Mouse (Mus musculus): ENCODE data around the gene Foxo3. TPM values are rescaled to one million over a fixed set of nuclear protein-coding genes. Genes with fewer than 3 reads are reported as not detected.

Gene Foxo3
- total RNA-seq, 2 experiments from 2014 or later: 22.8 to 45.1 TPM

DNA sequence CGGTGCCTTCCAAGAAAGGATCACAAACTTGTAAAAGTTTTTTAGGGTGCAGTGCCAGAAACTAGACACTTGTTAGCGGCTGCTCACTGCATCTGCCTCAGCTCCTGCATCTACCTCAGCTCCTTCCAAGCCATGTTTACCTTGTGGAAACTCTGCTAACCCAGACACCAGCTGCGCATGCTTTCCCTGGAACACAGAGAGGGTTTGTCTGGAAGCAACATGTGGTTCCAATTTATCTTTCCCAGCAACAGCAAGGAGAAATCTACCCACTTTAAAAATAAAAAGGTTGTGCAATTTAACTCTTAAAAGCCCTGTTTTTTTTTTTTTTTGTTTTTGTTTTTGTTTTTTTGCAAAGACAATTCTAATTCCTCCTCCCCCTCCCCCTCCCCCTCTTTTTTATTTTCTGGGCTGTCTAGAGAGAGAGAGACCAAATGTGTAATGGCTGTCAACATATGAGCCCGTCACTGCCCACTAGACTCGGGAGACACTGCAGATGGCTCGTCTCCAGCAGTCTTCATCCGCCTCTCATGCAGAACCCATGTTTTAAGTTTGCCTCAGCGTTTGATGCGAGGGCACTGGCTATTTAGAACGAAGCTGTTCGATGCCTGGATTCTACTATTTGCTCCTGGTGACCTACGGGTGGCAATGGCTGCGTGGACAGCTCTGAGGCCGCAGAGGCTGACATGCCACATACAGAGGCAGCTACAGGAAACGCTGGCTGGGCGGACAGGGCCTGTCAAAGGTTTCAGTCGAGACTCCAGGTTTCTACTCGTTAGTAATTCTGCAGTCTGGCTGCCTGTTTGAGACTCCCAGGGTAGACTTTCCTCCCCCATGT is 73.0 kb downstream of the Foxo3 start:
- intact Hi-C loops (cut with DNase I; ENCODE audit: low total_unique reads): no loop called here
- DNase-seq: peak; percentile 35

DNA sequence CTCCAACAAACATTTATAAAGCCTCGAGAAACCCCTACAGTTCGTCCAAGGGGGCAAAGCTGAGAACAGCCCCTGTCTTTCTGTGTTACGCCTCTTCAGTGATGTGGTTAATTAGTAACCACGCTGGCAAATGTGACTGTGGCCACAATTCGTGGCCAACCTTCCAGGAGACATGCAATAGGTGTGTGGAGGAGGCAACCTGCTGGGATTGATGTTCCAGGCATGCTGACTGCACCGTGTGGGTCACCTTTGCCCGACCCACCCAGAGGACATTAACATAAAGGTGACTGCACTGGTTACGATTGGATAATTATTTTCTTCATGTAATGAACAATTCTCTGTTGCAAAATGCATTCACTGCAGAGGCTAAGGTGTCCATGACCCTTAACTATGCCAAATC is 74.0 kb downstream of the Foxo3 start:
- no peak for DNase-seq
- intact Hi-C loops (cut with DNase I; ENCODE audit: low total_unique reads): no loop called here

DNA sequence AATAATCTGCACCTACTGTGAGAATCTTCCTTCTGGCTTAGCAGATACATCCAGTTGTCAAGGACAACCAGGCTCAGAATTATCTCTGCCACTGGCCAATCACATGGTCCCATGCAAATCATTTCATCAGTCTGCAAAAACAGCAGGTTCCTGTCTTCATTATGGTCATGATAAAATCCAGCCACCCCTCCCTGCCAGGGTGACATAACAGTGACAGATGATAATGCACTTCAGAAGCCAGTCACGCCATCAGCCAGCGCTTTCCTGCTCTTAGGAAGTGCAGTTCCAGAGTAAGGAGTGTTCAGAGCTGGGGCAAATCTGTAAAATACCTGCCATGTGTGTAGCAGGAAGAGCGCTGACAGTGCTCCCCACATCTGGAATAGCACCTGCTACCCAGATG is 77.1 kb downstream of the Foxo3 start:
- intact Hi-C loops (cut with DNase I; ENCODE audit: low total_unique reads): no loop called here
- no peak for DNase-seq

- DNase-seq: no peak
- intact Hi-C loops (cut with DNase I; ENCODE audit: low total_unique reads): no loop called here
Observed at GRCm38 (mm10) chr10:42198682-42199081, 77.9 kb downstream of the Foxo3 start.

- intact Hi-C loops (cut with DNase I; ENCODE audit: low total_unique reads): no loop called here
- no peak for DNase-seq
Observed at GRCm38 (mm10) chr10:42194784-42195183, 81.8 kb downstream of the Foxo3 start.

DNA sequence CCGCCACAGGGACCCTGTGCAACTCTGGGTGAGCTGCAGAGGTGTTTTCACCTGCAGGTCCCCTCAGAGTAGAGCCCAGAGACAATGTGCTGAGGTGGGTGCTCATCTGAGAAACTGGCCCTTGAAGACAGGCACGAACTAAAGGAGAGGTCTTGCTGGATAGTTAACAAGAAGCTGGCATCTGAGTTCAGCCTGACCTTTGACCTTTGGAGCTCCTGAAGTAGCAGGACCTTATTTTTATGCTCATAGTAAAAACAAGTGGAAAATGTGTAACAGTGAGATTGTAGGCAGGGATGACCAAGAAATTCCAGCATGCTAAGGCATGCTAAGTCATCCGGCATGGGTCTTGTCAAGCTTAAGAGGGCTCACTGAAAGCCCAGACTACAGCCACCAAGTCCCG is 82.6 kb downstream of the Foxo3 start:
- intact Hi-C loops (cut with DNase I; ENCODE audit: low total_unique reads): no loop called here
- no peak for DNase-seq

- no peak for DNase-seq
- intact Hi-C loops (cut with DNase I; ENCODE audit: low total_unique reads): no loop called here
Observed at GRCm38 (mm10) chr10:42192951-42193350, 83.6 kb downstream of the Foxo3 start.

GRCm38 (mm10) chr10:42189674-42190434 is 86.7 kb downstream of the Foxo3 start:
- DNase-seq: no peak
- intact Hi-C loops (cut with DNase I; ENCODE audit: low total_unique reads): no loop called here

DNA sequence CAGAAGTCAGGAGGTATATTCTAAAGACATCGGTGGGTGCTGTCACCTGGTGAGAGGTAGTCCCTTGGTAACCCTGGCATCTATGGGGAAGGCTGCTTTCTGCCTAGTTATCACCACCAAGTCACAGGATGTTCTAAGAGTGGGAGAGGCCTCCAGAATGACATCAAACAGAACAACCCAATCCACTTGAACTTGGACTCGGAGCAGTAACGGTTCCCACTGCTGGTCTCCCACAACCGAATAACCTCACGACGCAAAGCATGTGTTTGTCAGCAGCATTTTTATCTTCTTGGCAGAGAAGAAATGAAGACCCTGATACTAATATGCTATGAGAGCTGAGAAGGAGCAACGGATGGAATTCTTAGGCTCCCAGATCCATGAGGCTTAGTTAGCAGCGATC is 87.5 kb downstream of the Foxo3 start:
- intact Hi-C loops (cut with DNase I; ENCODE audit: low total_unique reads): no loop called here
- DNase-seq: no peak

GRCm38 (mm10) chr10:42188091-42188490 is 88.5 kb downstream of the Foxo3 start:
- DNase-seq: no peak
- intact Hi-C loops (cut with DNase I; ENCODE audit: low total_unique reads): no loop called here

DNA sequence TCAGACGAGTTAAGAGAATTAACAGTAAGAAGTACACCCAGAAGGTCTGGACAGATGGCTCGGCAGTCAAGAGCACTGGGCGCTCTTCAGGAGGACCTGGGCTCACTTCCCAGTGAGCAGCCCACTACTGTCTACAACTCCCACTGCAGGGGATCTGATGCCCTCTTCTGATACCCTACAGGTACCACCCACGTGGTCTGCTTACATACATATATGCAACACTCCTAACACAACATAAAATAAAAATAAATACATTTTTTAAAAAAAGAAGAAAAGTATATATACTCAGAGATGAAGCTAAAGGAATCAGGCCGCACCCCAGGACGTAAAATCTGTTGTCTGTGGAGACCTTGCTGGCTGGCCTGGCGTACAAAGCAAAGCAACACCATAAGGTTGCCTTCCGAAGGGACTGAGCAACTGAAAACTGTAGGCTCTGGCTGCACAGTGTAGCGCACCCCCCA is 89.6 kb downstream of the Foxo3 start:
- intact Hi-C loops (cut with DNase I; ENCODE audit: low total_unique reads): no loop called here
- no peak for DNase-seq

DNA sequence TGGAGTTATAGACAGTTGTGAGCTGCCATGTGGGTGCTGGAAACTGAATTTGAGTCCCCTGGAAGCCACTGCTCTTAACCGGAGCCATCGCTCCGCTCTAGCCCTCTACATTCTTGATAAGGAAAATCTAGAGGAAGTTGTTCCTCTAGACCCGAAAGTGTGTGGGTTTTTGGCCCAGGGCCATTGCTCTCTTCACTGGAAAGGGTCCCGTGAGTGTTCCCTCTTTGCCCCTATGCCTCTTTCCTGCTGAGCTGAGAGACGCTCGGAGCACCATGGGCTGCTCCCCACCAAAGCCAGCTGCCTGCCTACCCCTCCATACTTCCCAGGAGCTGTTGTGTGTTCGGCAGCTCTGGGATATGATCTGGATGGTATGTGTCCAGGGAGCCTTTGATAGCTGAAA is 96.2 kb downstream of the Foxo3 start:
- no peak for DNase-seq
- intact Hi-C loops (cut with DNase I; ENCODE audit: low total_unique reads): no loop called here

GRCm38 (mm10) chr10:42178751-42179150 is 97.8 kb downstream of the Foxo3 start:
- DNase-seq: no peak
- intact Hi-C loops (cut with DNase I; ENCODE audit: low total_unique reads): no loop called here

DNA sequence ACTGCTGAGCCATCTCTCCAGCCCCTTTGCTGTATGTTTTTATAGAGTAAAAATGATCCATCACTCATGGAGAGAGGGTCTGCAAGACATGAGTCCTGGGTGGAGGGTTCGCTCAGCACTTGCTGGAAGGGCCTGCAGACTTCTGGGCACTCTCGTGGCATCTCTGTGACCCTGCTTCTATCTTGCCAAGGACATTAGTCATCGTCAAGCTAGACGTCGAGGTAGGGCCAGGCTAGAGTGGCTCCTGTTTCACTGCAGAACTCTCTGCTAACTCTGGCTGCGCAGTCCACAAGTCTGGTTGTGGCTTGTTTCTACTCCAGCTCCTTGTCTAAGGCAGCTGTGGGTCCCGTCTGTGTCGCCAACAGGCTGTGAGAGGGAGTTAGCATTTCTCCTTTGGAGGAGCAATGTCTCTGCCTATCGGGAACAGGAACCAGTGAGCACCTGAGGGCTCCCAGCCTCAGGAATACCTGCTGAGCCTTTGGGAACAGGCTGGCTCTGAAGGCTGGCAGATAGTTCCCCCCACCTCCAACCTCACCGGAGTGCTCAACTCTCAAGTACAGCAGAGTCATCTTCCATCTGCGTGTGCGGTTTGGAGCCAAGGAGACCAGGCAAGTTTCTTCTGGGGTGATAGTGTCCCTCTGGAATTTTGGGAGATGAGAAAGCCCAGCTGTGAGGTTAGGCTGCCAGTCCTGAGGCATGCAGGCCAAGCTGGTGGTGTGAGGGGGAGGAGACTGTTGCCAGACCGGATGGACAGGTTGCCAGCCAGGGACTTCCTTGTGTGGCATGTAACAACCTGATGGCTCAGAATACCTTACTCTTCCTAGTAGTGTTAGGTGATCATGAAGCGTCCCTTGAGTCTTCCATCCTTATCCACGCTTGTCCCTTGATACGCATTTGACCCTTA is 98.5 kb downstream of the Foxo3 start:
- DNase-seq: peak; percentile 33
- intact Hi-C loops (cut with DNase I; ENCODE audit: low total_unique reads): no loop called here

- intact Hi-C loops (cut with DNase I; ENCODE audit: low total_unique reads): no loop called here
- no peak for DNase-seq
Observed at GRCm38 (mm10) chr10:42174283-42174682, 102.3 kb downstream of the Foxo3 start.

DNA sequence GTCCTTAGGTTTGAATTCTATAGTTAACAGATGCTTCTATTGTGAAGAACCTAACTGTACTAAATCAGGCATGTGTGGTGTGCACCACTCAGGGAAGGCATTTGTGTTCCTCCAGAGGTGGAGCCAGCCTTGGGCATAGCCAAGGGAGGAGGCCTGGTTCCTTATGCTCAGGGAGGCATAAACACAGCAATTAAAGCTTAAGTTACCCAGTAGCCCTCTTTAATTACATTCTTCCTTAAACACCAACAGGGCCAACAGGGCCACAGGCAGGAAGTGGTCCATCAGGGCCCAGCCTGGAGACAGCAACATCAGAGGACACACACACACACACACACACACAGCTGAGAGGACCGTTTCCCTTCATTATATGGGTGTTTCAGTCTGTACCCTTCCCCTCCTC is 102.7 kb downstream of the Foxo3 start:
- DNase-seq: no peak
- intact Hi-C loops (cut with DNase I; ENCODE audit: low total_unique reads): no loop called here

GRCm38 (mm10) chr10:42170889-42171347 is 105.6 kb downstream of the Foxo3 start:
- DNase-seq: peak; percentile 73
- intact Hi-C loops (cut with DNase I; ENCODE audit: low total_unique reads): no loop called here

DNA sequence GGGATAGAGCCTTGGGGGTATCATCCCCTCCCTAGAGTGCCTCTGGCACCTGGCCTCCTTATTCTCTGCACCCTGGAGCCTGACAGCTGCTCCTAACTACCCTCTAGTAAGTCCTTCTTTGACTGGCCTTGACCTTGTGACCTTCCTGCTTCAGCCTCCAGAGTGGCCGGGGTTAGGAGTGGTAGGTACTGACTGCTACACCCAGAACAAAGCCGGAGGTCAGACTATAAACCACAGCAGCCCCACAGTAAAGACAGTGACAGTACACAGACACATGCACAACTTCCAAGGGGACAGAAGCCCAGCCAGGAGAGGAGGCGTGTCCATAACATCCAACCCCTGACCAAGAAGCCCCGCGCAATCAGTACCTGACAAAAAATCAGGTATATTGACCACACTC is 106.4 kb downstream of the Foxo3 start:
- DNase-seq: no peak
- intact Hi-C loops (cut with DNase I; ENCODE audit: low total_unique reads): no loop called here

DNA sequence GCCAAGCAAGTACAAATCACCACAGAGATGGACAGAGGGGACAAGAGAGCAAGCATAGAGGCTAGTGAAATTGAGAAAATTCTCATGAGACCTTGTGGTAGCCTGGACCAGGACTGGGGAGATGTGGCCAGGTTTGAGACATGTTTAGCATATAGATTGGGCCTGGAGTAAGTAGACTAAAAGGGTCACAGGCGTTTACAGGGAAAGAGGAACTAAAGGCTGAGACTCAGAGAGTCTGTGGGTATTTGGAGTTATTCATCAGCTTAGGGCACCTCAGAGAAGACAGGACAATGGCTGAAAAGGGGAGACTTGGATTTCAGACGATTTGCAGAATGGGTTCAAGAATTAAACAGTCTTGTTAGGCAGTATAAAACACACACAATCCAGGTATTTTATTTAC is 121.8 kb downstream of the Foxo3 start:
- DNase-seq: no peak
- intact Hi-C loops (cut with DNase I; ENCODE audit: low total_unique reads): no loop called here
